Mouse (Mus musculus): ENCODE data around the gene Clps. TPM values are rescaled to one million over a fixed set of nuclear protein-coding genes. Genes with fewer than 3 reads are reported as not detected.

Gene Clps
- total RNA-seq, 2 experiments from 2014 or later, result not detected

DNA sequence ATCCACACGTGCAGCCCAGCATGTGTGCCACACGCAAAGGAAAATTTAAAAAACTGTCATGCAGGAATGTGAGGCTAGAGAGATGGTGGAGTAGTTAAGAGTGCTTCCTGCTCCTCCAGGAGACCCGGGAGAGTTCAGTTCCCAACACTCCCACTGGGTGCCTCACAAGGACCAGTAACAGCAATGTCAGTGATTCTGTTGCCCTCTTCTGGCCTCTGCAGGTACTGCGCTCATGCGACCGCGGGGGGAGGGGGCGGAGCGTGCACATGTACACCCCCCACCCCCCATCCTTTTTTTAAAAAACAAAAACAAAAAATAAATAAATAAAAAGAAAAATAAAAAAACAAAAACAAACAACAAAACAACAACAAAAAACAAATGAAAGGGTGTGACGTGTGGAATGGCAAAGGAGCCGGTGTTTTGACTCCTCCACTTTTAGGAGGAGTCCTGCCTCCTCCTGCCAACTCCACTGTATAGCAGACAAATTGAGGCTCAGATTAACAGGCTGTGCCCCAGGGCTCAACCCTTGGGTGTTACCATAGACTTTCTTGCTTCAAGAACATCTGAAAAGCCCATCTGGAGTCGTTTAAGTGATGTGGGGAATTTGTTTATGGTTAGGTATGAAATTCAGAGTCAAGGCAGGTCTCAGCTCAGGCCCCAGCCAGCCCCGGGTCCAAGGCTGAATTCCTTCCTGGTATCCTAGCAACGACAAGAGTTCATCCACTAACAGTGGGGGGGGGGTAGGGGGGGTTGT is 7.3 kb downstream of the Clps start:
- peak; percentile 69 for DNase-seq (ENCODE audit: low spot score)

DNA sequence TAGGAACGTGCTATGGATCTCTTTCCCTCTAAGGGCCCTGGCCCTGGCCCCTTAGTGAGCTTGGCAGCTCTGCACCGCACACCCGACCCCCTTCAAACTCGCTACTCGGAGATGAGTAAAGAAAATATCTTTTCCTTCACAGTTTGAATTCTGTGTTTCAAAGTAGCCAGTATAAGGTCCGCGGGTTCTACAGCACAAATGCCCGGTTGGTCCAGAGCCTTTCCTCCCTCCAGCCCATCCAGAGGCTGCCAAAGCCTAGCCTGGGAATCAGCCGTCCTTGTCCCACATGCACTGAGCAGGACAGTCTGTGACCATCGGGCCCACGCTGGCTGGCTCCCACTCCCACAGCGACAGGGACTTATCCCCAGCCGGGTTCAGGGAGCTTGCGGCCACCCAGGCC is 11.5 kb downstream of the Clps start, which contains the start of gene Clpsl2:
Gene Clpsl2 (plus strand): TSS at position 301 of the 400 bp plus-strand sequence.
- DNase-seq (ENCODE audit: low spot score), result no peak

DNA sequence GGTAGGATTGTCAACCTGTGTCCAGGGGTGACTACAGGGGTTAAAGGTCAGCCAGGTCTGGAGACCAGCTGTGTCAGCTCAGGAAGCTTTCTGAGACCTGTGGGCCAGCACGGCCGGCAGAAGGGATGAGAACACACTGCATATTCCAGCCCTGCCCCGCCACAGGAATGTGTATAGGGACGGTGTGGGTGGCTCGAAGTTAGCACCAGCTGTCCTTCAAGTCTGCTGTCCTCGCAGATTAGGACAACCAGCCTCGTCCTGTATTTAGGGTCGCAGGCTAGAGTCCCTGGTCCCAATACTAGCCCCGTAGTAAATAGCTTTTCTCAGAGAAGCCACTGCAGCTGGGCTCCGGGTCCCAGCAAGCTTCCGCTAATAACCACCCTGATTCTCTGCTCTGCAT is 12.0 kb downstream of the Clps start:
- no peak for DNase-seq (ENCODE audit: low spot score)

DNA sequence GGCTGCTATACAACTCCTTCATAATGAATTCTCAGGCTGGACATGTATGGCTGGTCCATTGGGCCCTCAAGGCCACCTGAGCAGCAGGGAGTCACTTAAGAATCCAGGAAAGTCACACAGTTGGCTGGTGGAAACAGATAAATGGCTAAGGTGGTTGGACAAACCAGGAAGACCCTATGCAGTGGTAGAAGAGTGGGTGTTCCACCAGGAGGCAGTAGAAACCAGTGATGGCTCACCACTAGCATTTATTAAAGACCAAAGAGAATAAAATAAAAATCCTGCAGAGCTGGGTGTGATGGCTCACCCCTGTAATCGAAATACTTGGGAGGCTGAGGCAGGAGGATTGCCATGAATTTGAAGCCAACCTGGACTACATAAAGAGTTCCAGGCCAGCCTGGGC is 13.6 kb downstream of the Clps start:
- no peak for DNase-seq (ENCODE audit: low spot score)

DNA sequence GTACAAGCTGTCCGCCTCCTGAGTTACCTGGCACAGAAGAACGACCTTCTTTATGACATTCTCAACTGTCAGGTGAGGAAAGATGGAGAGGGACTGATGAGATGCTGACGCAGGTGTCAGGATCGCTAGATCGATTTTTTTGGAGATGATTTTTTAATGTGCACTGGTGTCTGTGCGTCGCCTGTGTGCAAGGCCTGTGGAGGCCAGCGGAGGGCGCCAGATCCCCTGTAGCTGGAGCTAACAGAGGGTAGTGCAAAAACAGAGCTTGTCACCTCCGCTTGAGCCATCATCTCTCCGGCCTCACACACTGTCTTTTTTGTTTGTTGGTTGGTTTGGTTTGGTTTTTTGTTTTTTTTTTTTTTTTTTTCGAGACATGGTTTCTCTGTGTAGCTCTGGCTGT is 22.7 kb downstream of the Clps start:
- DNase-seq (ENCODE audit: low spot score), result no peak

DNA sequence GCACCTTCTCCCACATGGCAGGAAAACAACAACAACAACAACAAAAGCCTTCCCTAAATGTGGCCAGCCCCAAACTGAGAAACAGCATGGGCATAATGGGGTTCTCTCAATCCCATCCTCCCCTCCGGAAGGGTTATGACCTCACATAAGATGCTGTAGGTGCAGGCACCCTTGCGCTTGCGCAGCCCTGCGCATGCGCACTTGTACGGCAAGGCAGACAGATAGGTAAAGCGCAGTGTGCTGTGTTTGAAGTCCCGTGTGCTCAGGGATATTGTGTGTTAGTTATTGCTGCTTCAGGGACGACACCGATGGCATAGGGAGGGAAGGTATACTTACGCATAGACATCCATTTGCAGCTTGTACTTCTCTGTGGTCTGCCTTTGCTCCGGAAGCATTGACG is 27.2 kb downstream of the Clps start:
- no peak for DNase-seq (ENCODE audit: low spot score)

DNA sequence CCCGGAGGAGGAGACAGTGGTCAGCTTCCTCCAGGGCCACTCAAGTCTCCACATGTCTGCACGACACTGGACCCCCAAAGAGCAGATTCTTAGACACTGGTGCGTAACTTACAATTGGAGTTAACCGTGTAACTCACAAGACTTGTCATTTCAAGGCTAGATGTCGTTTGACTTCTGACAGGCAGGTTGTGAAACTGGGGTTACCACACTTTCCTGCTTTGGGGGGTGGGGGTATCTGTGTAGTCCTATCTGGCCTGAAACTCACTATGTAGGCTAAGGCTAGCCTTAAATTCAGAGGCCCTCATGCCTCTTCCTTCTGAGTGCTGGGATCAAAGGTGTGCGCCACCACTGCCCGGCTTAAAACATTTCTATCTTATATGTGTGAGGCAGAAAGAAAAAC is 28.0 kb downstream of the Clps start:
- no peak for DNase-seq (ENCODE audit: low spot score)

DNA sequence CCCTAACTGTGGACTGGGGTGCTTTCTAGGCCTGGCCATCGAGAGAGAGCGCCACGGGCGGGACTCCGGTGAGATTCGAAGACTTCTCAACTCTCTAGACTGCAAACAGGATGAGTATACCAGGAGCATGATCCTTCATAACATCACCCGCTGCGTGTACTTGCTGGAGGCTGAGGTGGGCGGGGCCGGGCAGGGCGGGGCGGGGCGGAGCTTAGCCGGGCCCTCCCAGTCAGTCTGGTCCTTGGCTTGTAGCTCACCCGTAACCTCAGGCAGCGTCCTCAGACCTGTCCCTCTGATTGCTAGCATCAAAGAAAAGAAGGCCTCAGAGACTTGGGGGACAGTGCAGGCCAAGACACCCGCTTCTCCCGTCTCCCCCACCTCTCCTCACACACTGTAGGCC is 28.6 kb downstream of the Clps start:
- no peak for DNase-seq (ENCODE audit: low spot score)

DNA sequence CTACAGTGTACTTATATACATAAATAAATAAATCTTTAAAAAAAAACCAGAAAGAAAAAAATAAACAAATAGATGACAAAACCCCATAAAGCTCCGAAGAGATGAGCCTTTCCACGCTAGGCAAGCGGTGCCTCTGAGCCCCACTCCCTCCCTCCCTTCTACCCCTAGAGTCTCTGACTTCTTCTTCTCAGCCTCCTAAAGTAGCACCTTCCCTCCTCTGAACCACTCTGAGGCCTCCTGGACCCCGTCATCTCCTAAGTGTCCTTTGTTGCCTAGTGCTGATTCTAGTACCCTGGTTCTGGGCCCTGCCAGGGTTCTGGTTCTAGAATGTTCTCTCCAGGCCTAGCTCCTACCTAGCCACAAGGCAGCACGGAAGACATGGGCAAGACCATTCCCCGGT is 30.1 kb downstream of the Clps start, which contains the start of gene Armc12:
Gene Armc12 (plus strand): TSS at position 301 of the 400 bp plus-strand sequence.
- DNase-seq (ENCODE audit: low spot score), result no peak

DNA sequence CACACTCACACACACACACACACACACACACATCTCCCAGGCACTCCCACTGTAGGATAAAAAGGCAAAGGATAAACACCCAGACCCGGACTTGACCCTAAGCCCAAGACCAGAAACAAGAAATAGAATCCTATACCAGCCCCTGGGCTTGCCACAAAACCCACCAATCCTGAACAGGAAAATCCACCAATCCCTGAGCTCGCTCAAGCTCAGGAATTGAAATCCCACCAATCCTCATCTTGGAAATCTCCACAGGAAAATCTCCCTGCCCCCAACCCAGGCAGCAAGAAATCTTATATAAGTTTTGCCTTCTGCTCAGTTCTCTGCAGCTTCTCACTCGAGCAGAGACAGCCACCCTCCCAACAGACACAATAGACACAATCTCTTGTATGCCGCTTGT is 31.4 kb downstream of the Clps start:
- no peak for DNase-seq (ENCODE audit: low spot score)

DNA sequence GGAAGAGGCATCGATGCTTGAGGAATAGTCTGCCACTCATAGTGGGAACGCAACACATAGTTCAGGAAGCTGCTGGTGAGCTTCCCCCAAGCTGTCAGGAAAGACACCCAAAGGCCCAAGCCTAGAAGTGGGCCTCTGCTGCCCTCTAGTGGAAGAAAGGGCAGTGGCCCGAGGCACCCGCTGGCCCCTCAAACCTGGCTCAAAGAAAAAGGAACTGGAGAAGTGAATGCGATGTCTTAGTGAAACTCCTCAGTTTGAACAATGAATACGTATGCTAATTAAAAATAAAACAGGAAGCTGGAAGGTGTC is 32.6 kb downstream of the Clps start:
- DNase-seq (ENCODE audit: low spot score), result peak; percentile 90

DNA sequence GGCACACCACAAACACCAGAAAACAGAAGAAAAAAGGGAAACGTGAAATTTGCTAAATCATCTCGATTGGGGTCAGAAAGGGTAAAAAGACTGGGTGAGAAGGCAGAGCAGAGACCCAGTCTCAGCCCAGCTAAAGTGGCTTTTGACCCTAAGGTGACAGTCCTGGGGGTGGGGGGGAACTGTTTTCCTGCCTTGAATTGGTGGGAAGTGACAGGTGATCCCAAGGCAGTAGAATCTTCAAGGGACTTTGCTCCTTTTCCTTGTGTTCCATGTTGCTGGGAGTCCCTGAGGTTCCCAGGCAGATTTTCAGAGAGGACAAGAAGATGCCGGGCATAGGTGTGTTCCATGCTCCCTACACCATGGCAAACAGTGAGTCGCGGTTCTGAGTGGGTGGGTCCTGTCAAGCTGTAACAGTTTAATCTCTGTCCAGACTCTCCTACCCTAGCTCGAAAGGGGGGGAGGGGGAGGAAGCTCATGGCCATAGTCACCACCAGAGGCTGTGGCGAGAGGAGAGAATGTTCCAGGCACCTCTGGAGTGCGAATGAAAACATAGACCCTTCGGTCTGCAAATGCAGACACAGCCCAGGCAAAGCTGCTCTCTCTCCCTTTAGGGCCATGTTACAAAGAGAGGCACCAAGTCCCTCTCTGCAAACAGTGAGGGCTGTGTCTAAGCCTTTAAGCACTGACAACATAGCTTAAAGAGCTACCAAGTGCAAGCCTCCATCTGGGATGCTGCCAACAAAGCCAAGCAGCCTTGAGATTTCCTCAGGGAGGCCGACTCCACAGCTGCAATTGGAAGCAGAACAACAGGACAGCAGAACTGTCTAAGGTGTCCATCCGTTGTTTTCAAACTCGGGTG is 33.2 kb downstream of the Clps start:
- no peak for DNase-seq (ENCODE audit: low spot score)

DNA sequence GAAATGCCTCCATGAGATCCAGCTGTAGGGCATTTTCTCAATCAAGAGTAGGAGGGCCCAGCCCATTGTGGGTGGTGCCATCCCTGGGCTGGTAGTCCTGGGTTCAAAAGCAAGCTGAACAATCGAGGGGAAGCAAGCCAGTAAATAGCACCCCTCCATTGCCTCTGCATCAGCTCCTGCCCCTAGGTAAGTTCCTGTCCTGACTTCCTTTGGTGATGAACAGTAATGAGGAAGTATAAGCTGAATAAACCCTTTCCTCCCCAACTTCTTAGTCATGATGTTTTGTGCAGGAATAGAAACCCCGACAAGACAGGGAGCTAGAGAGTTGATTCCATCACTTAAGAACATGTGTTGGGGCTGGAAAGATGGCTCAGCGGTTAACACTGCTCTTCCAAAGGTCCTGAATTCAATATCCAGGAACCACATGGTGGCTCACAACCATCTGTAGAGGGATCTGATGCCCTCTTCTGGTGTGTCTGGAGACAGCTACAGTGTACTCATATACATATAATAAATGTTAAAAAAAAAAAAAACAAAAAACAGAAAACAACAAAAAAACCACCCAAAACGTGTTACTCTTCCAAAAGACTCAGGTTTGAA is 35.6 kb downstream of the Clps start:
- DNase-seq (ENCODE audit: low spot score), result no peak

DNA sequence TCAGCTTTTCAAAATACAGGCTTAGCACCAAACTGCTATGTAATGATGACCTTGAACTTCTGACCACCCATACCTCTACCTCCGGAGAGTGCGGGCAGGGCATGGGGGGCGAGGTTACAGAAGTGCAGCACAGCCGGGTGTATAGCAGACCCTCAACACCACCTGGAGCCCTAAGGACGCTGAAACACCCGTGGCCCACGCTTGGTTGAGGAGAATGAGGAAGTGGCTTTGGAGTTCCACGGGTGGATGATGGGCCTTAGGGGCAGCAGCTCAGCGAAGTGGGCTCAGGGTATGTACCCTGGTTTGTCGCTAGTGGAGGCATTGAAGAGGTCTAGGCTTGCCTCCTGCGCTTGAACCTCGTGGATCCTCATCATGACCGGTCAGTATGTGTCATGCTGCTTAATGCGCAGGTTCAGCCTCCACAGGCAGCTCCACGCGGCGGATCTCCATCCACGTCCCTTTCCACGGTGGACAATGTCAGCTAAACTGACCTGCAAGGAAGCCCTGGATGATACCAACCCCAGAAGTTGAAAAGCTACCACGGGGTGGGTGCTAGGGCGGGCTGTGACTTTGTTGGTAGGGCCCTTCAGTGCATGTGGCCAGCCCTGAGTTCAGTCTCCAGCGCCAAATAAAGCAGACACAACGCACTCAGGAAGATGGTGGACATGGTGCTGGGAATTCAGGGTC is 36.4 kb downstream of the Clps start:
- DNase-seq (ENCODE audit: low spot score), result no peak

DNA sequence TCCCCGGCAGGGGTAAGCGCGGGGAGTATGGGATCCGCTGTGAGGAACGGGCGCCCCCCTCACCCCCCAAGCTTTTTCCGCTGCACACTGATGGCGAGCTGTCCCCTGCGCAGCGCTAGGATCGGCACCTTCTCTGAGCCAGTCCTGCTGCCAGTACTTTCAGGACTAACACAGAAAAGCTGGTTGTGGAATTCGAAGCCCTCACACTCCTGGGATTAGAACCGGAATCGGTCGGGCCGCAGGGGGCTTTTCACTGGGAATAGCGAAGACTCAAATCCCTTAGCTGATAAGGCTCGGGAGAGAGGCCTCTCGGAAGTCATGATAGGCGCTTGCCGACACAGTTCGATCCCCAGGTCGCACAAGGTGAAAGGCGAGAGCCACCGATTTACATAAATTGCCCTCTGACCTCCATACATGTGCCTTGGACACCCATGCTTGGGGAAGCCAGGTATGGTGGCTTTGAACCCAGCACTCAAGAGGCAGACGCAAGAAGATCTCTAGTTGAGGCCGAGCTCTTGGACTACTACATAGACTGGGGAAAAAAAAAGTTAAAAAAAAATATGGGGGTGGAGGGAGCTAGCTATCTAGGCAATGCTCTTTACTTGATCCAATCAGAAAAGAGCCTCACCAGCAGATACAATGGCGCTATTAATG is 37.1 kb downstream of the Clps start:
- no peak for DNase-seq (ENCODE audit: low spot score)

DNA sequence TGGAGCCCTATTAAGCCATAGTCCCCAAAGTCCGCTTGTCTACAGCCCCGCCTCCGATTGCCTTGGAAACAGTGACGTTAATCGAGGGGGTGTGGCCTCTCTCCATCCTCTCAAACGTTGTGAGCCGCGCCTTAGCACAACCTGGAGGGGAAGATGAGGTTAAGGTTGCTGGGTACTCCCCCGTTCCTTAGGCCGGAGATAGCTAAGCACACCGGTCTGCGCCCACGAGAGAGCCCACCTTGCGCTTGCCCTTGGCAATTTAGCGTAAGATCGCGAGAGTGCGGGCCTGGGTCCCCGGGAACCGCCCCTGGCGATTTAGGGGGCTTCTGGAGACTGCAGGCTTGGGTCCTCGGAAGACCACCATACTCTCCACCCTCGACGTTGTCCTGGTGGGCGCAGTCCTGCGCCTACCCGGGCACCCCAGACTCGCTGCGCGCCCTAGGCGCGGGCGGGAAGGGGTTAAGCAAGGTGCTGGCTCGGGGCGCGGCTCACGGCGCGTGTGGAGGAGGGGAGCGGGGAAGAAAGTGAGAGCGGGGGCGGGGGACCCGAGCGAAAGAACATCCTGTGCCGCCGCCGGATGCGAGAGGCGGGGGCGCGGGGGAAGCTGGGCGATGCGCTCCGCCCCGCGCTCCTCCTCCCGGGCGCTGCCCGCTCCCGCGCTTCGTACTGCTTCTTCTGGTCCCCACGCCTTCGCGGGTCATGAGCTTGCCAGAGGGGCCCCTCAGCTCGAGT is 37.8 kb downstream of the Clps start:
- peak; percentile 99 for DNase-seq (ENCODE audit: low spot score)

DNA sequence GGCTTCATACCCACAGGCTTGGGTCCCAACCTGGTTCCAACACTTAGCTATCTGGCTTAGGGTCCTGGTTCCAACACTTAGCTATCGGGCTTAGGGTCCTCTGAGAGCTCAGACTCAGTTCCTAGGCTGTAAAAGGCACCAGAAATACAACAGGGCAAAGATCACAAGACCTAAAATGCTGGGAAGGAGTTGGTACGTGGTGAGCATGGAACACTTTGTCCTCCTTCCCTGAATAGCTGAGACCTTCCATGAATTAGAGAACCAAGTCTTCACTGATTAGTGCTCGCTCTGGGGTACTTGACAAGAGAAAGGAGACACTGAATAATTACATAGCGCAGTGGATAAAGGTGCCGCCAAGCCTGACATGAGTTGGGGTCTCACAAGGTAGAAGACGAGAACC is 38.6 kb downstream of the Clps start:
- DNase-seq (ENCODE audit: low spot score), result peak; percentile 56

DNA sequence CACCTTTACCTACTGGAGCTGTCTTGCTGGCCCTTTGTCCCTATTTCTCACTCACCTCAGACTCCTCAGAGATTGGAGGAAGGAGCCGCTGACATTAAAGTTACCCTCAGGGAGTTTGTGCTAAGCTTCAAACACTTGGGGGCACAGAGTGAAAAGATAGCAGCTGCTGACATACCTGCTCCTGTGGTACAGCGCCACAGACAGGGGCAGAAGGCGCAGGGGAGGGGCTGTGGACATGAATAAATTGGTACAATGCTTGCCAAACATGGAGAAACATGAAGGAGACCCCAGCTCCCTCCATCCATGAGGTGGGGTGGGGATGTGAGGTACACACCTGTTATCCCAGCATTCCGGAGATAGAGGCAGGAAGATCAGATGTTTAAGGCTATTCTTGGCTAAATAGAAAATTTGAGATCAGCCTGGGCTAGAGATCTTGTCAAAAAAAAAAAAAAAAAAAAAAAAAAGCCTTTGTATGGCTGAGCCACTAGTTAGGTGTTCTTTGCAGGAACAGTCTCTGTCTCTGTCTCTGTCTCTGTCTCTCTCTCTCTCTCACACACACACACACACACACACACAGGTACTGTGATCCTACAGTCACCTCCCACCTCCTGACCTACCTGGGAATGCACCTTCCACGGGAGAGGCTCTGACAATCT is 39.4 kb downstream of the Clps start:
- DNase-seq (ENCODE audit: low spot score), result no peak

DNA sequence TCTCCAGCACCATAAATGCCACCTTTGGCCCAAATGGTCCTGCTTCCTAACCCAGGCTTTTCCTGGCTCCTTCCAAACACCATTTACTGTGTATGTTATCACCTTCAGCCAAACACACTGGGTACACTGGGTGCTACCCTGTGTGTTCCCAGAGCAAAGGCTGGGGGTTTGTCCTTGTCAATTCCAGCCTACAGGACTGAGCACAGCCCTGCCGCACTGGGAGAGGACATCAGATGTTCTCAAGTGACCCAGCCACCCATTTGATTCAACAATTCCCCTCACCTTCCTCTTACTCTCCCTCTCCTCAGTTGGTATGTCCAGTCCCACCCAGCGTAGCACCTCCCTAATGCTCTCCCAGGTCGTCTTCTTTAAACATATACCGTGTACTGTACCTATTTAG is 40.0 kb downstream of the Clps start:
- no peak for DNase-seq (ENCODE audit: low spot score)

DNA sequence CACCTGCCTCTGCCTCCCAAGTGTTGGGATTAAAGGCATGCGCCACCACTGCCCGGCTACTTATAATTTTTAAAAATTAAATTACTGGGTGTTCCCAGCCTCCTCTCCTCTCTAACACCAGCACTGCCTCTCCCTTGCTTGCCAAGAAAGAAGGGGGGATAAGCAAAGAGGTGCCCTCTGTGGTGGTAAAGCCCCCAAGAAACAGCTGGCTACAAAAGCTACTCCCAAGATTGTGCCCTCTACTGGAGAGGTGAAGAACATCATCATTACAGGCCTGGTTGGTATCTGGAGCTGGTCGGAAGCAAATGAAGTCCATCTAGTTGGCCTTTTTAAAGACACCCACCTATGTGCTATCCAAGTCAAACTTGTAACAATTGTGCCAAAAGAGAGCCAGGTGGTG is 40.7 kb downstream of the Clps start:
- peak; percentile 59 for DNase-seq (ENCODE audit: low spot score)

All from gastrocnemius, adult 18-20 months (tissue).